Mouse (Mus musculus) thymus, adult 2 months (tissue): ENCODE measurements around the gene Arl5c. TPM values are rescaled to one million over a fixed set of nuclear protein-coding genes. Genes with fewer than 3 reads are reported as not detected.

Experiments used
- DNase-seq: peaks from one replicate; pipeline ENCODE4 v3.0.0; 2021
- H3K27ac ChIP-seq: fragments of 200-500 bp; 2 replicates; pipeline ENCODE4 v1.5.1; 2012; ENCODE audit warnings: low read length, control low read depth; ENCODE audit not compliant: control insufficient read depth, insufficient read depth
- H3K27me3 ChIP-seq: fragments of 200-500 bp; 2 replicates; pipeline ENCODE4 v1.6.1; 2012; ENCODE audit warnings: mild to moderate bottlenecking, low read length, moderate library complexity, mixed read lengths; ENCODE audit not compliant: control insufficient read depth, insufficient read depth
- H3K36me3 ChIP-seq: fragments of 200-500 bp; 2 replicates; pipeline ENCODE4 v1.6.1; 2012; ENCODE audit warnings: mild to moderate bottlenecking, low read length, moderate library complexity; ENCODE audit not compliant: control insufficient read depth, insufficient read depth
- H3K4me1 ChIP-seq: fragments of 200-500 bp; replicated peaks from 2 replicates; pipeline ENCODE4 v1.6.1; 2012; ENCODE audit warnings: low read length; ENCODE audit not compliant: control insufficient read depth, insufficient read depth
- H3K4me3 ChIP-seq: fragments of 200-500 bp; 2 replicates; pipeline ENCODE4 v1.5.1; 2012; ENCODE audit warnings: mild to moderate bottlenecking, low read length, control low read depth, moderate library complexity; ENCODE audit not compliant: control insufficient read depth, insufficient read depth
- CTCF ChIP-seq: fragments of 200-500 bp; IDR thresholded peaks from 2 replicates; pipeline ENCODE4 v1.5.1; 2012; ENCODE audit warnings: mild to moderate bottlenecking, control low read depth, low read length, moderate library complexity, borderline replicate concordance; ENCODE audit not compliant: control insufficient read depth, poor library complexity, insufficient read depth; ENCODE audit errors: extremely low read depth
- POLR2A ChIP-seq: fragments of 200-500 bp; IDR thresholded peaks from 2 replicates; pipeline ENCODE4 v1.6.1; 2012; ENCODE audit warnings: mild to moderate bottlenecking, low read length, control low read depth, moderate library complexity; ENCODE audit not compliant: control insufficient read depth, poor library complexity, insufficient read depth; ENCODE audit errors: extremely low read depth
- WGBS: fragments of 180-500 bp; shearing (Covaris S2); methylation state at CpG from one replicate; pipeline ENCODE4 v1.1.7; 2018; 5-methylcytosine and 5-hydroxymethylcytosine counted together
- polyA plus RNA-seq: library from polyadenylated mRNA; depleted of rRNA; stranded (reverse); fragments of >200 nt; gene quantifications from 2 replicates; pipeline ENCODE4 v1.2.3, GENCODE M21; 2012

Gene Arl5c
- polyA plus RNA-seq, 1 experiment, result 217 TPM

DNA sequence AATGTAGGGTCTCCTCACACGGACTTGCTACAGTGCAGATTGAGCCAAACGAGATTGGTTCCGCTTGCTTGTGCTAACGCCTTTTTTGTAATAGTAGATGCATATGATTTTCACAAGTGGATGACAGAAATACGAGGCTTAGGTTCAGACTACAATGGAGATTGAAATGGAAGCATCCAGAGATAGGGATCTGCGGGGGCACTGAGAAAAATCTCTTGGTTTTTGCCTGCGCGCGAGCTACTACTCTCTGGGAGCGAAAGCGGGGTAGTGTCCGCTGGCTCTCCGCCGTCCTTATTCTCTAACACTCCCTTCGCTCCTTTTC, 30.2 kb upstream of the Arl5c start:
- no peak overlapping the region for H3K27ac ChIP-seq
- no peak for TF ChIP-seq CTCF
- H3K27me3 ChIP-seq, result no peaks in the 10 kb centered on the region
- DNase-seq, result no peak
- WGBS, result 7% methylated on average over 15 of the region's 15 CpGs
- peaks cover 30% of the 10 kb centered on the region for H3K36me3 ChIP-seq
- H3K4me3 ChIP-seq, result peak overlapping the region; percentile 96
- H3K4me1 ChIP-seq, result peaks cover 21% of the 10 kb centered on the region

DNA sequence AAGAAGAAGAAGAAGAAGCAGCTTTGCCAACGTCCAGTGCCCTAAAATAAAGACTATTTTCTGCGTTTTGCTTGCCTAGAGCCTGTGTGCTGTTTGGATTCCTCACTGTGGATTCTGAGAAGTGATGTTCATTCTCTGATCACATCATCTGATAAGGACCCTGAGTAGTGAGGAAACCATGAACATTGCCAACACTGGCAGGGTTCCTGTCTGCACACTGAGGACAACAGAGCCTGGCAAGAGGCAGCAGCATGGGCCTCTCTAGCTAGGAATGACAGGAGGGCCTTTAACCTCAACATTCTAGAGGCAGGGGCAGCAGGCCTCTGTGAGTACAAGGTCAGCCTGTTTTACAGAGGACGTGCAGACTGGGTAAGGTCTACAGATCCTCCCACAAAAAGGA, 28.5 kb upstream of the Arl5c start:
- Histone ChIP-seq H3K27ac (no peak overlapping the region), H3K4me3 (no peak overlapping the region), H3K4me1 (peaks cover 37% of the 10 kb centered on the region), H3K27me3 (no peaks in the 10 kb centered on the region), H3K36me3 (peaks cover 14% of the 10 kb centered on the region)
- DNase-seq, result no peak
- no peak for TF ChIP-seq POLR2A
- no peak for TF ChIP-seq CTCF
- WGBS, result 76% methylated on average over 3 of the region's 3 CpGs

DNA sequence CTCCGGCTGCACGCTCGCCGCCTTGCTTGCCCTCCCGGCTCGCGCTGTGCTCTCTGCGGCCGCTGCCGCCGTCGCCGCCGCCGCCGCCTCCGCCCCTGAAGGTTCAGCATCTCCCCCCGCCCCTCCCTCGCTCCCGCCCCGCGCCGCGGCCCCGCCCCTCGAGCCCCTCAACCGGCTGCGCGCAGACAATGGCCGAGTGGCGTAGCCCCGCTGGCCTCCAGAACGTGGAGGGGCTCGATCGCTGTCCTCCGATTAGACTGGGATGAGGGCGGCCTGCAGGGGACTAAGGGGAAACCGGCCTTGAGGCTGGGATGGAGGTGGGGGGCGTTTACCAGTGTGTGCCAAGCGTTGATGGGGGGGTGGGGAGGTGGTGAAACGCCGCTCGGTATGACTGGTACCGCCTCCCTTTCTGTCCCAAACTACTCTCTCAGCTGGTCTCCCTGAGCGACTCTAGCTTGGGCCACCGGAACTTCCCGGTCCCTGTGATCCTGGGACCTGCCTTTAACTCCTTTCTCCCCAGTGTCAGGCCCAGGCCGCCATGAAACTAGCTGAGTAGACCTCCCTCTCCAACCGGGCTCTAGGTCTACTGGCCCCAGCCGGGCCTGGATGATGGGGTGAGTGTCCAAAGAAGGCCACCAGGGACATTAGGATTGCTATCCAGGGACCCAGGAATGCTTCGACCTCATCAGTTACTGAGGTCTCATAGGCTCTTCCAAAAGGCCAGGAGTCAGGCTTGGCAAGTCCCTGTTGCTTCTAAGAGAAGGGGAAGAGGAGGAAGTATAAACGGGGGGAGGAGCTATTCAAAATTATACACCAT, 26.8 kb upstream of the Arl5c start, which contains the start of gene Cacnb1:
Gene Cacnb1, minus strand, starts transcription at position 480 of the 817 bp plus-strand sequence.
- WGBS, result 2% methylated on average over 49 of the region's 52 CpGs
- Histone ChIP-seq H3K4me1 (peaks cover 41% of the 10 kb centered on the region), H3K36me3 (no peaks in the 10 kb centered on the region), H3K27ac (peak within 1 kb of the TSS; percentile 8; the same call in 1 of the 2 replicates), H3K4me3 (peak within 1 kb of the TSS; percentile 78), H3K27me3 (no peaks in the 10 kb centered on the region)
- TF ChIP-seq POLR2A, result peak; percentile 38; the same call in 1 of the 2 replicates
- TF ChIP-seq CTCF, result no peak
- peak; percentile 73 for DNase-seq

DNA sequence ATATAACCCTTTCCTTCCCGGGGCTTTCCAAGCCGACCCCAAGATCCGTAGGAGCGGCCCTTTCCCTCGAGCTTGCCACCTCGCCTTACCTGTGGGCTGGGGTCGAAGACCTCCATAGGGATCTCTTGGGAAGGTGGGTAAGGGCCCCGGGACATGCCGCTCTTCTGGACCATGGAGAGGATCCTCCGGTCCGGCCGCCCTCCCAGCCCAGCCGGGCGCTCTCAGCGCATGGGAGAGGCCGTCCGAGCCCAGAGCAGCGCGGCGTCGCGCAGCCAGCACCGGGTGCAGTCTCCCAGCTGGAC, 26.2 kb upstream of the Arl5c start:
- no peaks in the 10 kb centered on the region for H3K36me3 ChIP-seq
- peaks cover 41% of the 10 kb centered on the region for H3K4me1 ChIP-seq
- DNase-seq, result no peak
- no peak for TF ChIP-seq CTCF
- TF ChIP-seq POLR2A, result no peak
- WGBS, result under 1% methylated on average over 23 of the region's 23 CpGs
- peak overlapping the region; percentile 78 for H3K4me3 ChIP-seq
- H3K27me3 ChIP-seq, result no peaks in the 10 kb centered on the region
- H3K27ac ChIP-seq, result no peak overlapping the region

DNA sequence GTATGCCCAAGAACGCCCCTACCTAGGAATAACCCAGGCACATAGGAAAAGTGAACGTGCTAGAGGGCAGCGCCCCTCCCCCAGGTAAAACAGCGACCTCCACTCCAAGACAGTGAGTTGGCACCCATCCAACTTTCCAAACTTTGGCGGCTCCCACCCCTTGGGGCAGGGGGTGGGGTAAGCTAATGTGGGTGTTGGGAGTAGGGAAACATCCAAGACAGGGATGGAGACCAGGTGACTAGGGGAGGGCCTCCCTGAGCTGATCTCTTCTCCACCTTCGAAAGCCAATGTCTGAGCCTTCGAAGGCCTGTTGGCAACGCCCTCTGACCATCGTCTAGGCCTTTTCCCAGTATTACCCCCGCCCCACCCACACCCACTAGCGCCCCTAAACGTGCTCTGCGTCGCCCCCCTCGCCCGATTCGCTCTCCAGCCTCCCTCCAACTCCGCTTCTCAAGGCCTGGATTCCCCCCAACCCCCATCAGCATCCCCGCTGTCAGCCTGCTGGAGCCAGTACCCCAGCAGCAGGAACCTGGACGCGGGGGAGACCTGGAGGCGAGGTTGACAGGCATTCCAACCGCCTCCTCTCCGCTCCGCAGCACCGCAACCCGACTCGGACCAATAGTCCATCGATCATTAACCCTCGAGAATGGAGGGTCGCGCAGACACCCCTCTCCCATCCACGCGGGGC, 25.7 kb upstream of the Arl5c start:
- WGBS, result 18% methylated on average over 34 of the region's 34 CpGs
- no peak overlapping the region for H3K27ac ChIP-seq
- H3K4me1 ChIP-seq, result peaks cover 41% of the 10 kb centered on the region
- DNase-seq, result no peak
- H3K27me3 ChIP-seq, result no peaks in the 10 kb centered on the region
- peak overlapping the region; percentile 78 for H3K4me3 ChIP-seq
- H3K36me3 ChIP-seq, result no peaks in the 10 kb centered on the region
- no peak for TF ChIP-seq CTCF
- TF ChIP-seq POLR2A, result no peak

DNA sequence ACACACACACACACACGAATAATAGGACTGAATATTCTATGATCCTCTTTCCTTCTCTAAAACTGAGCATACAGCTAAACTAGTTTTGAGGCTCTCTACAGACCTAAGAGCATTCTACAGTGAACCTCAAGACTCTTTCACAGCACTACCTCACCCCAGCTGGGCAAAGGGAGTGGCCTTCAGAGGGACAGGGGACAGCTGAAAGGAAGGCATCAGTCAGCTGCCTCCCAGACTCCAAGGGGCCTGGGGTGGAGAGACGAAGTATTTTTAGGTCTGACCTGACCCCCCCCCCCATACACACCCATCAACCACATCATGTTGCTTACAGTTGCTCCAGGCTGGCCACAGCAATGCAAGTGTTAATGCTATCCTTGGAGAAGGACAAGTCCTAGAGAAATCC, 25.1 kb upstream of the Arl5c start:
- H3K4me1 ChIP-seq, result peaks cover 41% of the 10 kb centered on the region
- no peak overlapping the region for H3K27ac ChIP-seq
- 53% methylated on average over 2 of the region's 2 CpGs for WGBS
- no peak overlapping the region for H3K4me3 ChIP-seq
- no peak for TF ChIP-seq CTCF
- TF ChIP-seq POLR2A, result no peak
- DNase-seq, result no peak
- H3K27me3 ChIP-seq, result no peaks in the 10 kb centered on the region
- no peaks in the 10 kb centered on the region for H3K36me3 ChIP-seq
